Mouse (Mus musculus) liver, embryonic 12.5 days (tissue): ENCODE results near the gene Zmym3. TPM values are rescaled to one million over a fixed set of nuclear protein-coding genes. Genes with fewer than 3 reads are reported as not detected.
"Not testable (repeated sequence)": the region's sequence is repeated elsewhere in the genome, so short reads cannot be mapped to it uniquely, and the experiment has no call there.

Experiments used
- ATAC-seq: fragments of 200-750 bp; cut with Nextera tagmentation; 2 replicates; pipeline ENCODE4 v1.8.0; 2017; ENCODE audit warnings: moderate number of reproducible peaks, mild to moderate bottlenecking, moderate library complexity
- H3K27ac ChIP-seq: fragments of 300-500 bp; sonication (generic); 2 replicates; pipeline ENCODE4 v1.5.1; 2016; ENCODE audit warnings: mild to moderate bottlenecking
- H3K27me3 ChIP-seq: fragments of 300-500 bp; sonication (generic); replicated peaks from 2 replicates; pipeline ENCODE4 v1.6.1; 2016; ENCODE audit warnings: mild to moderate bottlenecking, moderate library complexity
- H3K36me3 ChIP-seq: fragments of 300-500 bp; sonication (generic); 2 replicates; pipeline ENCODE4 v1.6.1; 2016; ENCODE audit warnings: mild to moderate bottlenecking, moderate library complexity
- H3K4me1 ChIP-seq: fragments of 300-500 bp; sonication (generic); 2 replicates; pipeline ENCODE4 v1.6.1; 2016
- H3K4me2 ChIP-seq: fragments of 300-500 bp; sonication (generic); 2 replicates; pipeline ENCODE4 v1.6.1; 2016; ENCODE audit warnings: mild to moderate bottlenecking, moderate library complexity
- H3K4me3 ChIP-seq: fragments of 300-500 bp; sonication (generic); 2 replicates; pipeline ENCODE4 v1.5.1; 2016; ENCODE audit warnings: mild to moderate bottlenecking, moderate library complexity
- H3K9ac ChIP-seq: fragments of 300-500 bp; sonication (generic); 2 replicates; pipeline ENCODE4 v1.6.1; 2016; ENCODE audit warnings: mild to moderate bottlenecking, moderate library complexity
- H3K9me3 ChIP-seq: fragments of 300-500 bp; sonication (generic); replicated peaks from 2 replicates; pipeline ENCODE4 v1.6.1; 2016; ENCODE audit warnings: mild to moderate bottlenecking, moderate library complexity
- WGBS: fragments of 180-500 bp; shearing (Covaris S2); methylation state at CpG from one replicate; pipeline ENCODE4 v1.1.7; 2016; ENCODE audit not compliant: insufficient replicate concordance; 5-methylcytosine and 5-hydroxymethylcytosine counted together
- polyA plus RNA-seq: library from polyadenylated mRNA; unstranded; fragments of >200 nt; fragmentation: Nextera tagmentation; extraction: Ambion mirVana; gene quantifications from 2 replicates; pipeline ENCODE4 v1.2.1, GENCODE M21; 2016

Zmym3 gene
- polyA plus RNA-seq, 1 experiment from 2014 or later, result 9.4 TPM

- 70% methylated on average over 3 of the region's 3 CpGs for WGBS
- Histone ChIP-seq H3K27me3 (peaks cover 12% of the 10 kb centered on the region; the same call in 1 of the 2 replicates), H3K9ac (no peak overlapping the region), H3K4me1 (no peaks in the 10 kb centered on the region), H3K9me3 (no peaks in the 10 kb centered on the region), H3K36me3 (no peaks in the 10 kb centered on the region), H3K4me2 (no peak overlapping the region), H3K4me3 (no peak overlapping the region), H3K27ac (no peak overlapping the region)
- no peak for ATAC-seq
Measured at GRCm38 (mm10) chrX:101370573-101370972, 50.1 kb downstream of the Zmym3 start.

GRCm38 (mm10) chrX:101369001-101369400 lies 51.6 kb downstream of the Zmym3 start:
- no peaks in the 10 kb centered on the region for H3K4me1 ChIP-seq
- no peak overlapping the region for H3K4me2 ChIP-seq
- H3K27me3 ChIP-seq, result peaks cover 9% of the 10 kb centered on the region; the same call in 1 of the 2 replicates
- no peaks in the 10 kb centered on the region for H3K36me3 ChIP-seq
- WGBS, result 56% methylated on average over 7 of the region's 7 CpGs
- no peak overlapping the region for H3K27ac ChIP-seq
- H3K4me3 ChIP-seq, result no peak overlapping the region
- no peak for ATAC-seq
- no peak overlapping the region for H3K9ac ChIP-seq
- H3K9me3 ChIP-seq, result no peaks in the 10 kb centered on the region

GRCm38 (mm10) chrX:101358902-101359301 lies 61.7 kb downstream of the Zmym3 start:
- not testable (repeated sequence) for ATAC-seq, H3K4me2 ChIP-seq, H3K36me3 ChIP-seq, H3K4me1 ChIP-seq, H3K9ac ChIP-seq, H3K27me3 ChIP-seq, H3K9me3 ChIP-seq, H3K27ac ChIP-seq, H3K4me3 ChIP-seq
- WGBS, result 45% methylated on average over 4 of the region's 4 CpGs

Other genes starting within 250 kb of the Zmym3 start
- 22.0 and 23.0 TPM in 2 replicates for gene Snx12, start 198.3 kb downstream of the Zmym3 start, polyA plus RNA-seq
- gene Foxo4, start 166.3 kb downstream of the Zmym3 start, polyA plus RNA-seq, result 1.2 and 1.4 TPM in 2 replicates
- not detected in 2 replicates for gene Gm614, start 156.9 kb downstream of the Zmym3 start, polyA plus RNA-seq
- 11.9 and 12.2 TPM in 2 replicates for gene Il2rg, start 152.6 kb downstream of the Zmym3 start, polyA plus RNA-seq
- gene Gm20489, start 151.8 kb downstream of the Zmym3 start, polyA plus RNA-seq, result not detected in 2 replicates
- gene Med12, start 146.8 kb downstream of the Zmym3 start, polyA plus RNA-seq, result 24.8 and 28.5 TPM in 2 replicates
- gene Nlgn3, start 121.7 kb downstream of the Zmym3 start, polyA plus RNA-seq, result 0.08 and 0.20 TPM in 2 replicates
- gene Gjb1, start 44.5 kb downstream of the Zmym3 start, polyA plus RNA-seq, result 39.3 and 40.7 TPM in 2 replicates
- gene Nono, start 8.5 kb upstream of the Zmym3 start, polyA plus RNA-seq, result 193 and 200 TPM in 2 replicates
- 1.2 and 1.3 TPM in 2 replicates for gene Itgb1bp2, start 28.2 kb upstream of the Zmym3 start, polyA plus RNA-seq
- 11.7 and 13.9 TPM in 2 replicates for gene Taf1, start 111.9 kb upstream of the Zmym3 start, polyA plus RNA-seq
- gene Ogt, start 219.2 kb upstream of the Zmym3 start, polyA plus RNA-seq, result 67.4 and 68.9 TPM in 2 replicates